Mouse (Mus musculus) midbrain, embryonic 15.5 days (tissue): ENCODE results near the gene Zfr2. TPM values are rescaled to one million over a fixed set of nuclear protein-coding genes. Genes with fewer than 3 reads are reported as not detected.
"Not testable (repeated sequence)": the region's sequence is repeated elsewhere in the genome, so short reads cannot be mapped to it uniquely, and the experiment has no call there.

Experiments used
- ATAC-seq: fragments of 200-750 bp; cut with Nextera tagmentation; replicated peaks from 2 replicates; pipeline ENCODE4 v1.8.0; 2017; ENCODE audit warnings: moderate TSS enrichment
- H3K27ac ChIP-seq: fragments of 300-500 bp; sonication (generic); 2 replicates; pipeline ENCODE4 v1.5.1; 2015; ENCODE audit warnings: mild to moderate bottlenecking, inconsistent platforms
- H3K27me3 ChIP-seq: fragments of 300-500 bp; sonication (generic); replicated peaks from 2 replicates; pipeline ENCODE4 v1.6.1; 2015; ENCODE audit warnings: inconsistent platforms
- H3K36me3 ChIP-seq: fragments of 300-500 bp; sonication (generic); replicated peaks from 2 replicates; pipeline ENCODE4 v1.6.1; 2015; ENCODE audit warnings: inconsistent platforms
- H3K4me1 ChIP-seq: fragments of 300-500 bp; sonication (generic); 2 replicates; pipeline ENCODE4 v1.6.1; 2015; ENCODE audit warnings: inconsistent platforms
- H3K4me2 ChIP-seq: fragments of 300-500 bp; sonication (generic); 2 replicates; pipeline ENCODE4 v1.6.1; 2015; ENCODE audit warnings: inconsistent platforms, mild to moderate bottlenecking, moderate library complexity
- H3K4me3 ChIP-seq: fragments of 300-500 bp; sonication (generic); 2 replicates; pipeline ENCODE4 v1.5.1; 2015; ENCODE audit warnings: mild to moderate bottlenecking, inconsistent platforms
- H3K9ac ChIP-seq: fragments of 300-500 bp; sonication (generic); 2 replicates; pipeline ENCODE4 v1.6.1; 2015; ENCODE audit warnings: mild to moderate bottlenecking, inconsistent platforms
- H3K9me3 ChIP-seq: fragments of 300-500 bp; sonication (generic); 2 replicates; pipeline ENCODE4 v1.6.1; 2016; ENCODE audit warnings: inconsistent platforms
- WGBS: fragments of 180-500 bp; shearing (Covaris S2); methylation state at CpG from one replicate; pipeline ENCODE4 v1.1.7; 2015; ENCODE audit warnings: mixed read lengths; 5-methylcytosine and 5-hydroxymethylcytosine counted together
- polyA plus RNA-seq: library from polyadenylated mRNA; unstranded; fragments of >200 nt; fragmentation: Nextera tagmentation; extraction: Ambion mirVana; gene quantifications from 2 replicates; pipeline ENCODE4 v1.2.1, GENCODE M21; 2015

The Zfr2 gene
- polyA plus RNA-seq, 1 experiment from 2014 or later, result 35.4 TPM

DNA sequence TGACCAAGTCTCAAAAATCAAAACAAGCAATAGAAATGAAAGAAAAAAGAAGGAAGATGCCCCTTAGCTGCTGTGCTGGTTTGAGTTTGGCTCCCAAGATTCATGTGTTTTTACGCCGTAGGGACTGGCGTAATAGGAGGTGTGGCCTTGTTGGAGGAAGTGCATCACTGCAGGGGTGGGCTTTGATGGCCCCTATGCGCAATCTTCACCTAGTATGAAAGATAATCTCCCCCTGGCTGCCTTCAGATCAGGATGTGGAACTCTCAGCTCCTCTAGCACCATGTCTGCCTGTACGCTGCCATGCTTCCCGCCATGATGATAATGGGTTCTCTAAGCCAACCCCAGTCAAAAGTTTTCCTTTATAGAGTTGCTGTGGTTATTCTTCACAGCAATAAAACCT lies 16.7 kb upstream of the Zfr2 start:
- no peaks in the 10 kb centered on the region for H3K4me1 ChIP-seq
- H3K27me3 ChIP-seq, result no peaks in the 10 kb centered on the region
- 95% methylated on average over 6 of the region's 6 CpGs for WGBS
- H3K9ac ChIP-seq, result no peak overlapping the region
- no peak overlapping the region for H3K4me3 ChIP-seq
- H3K36me3 ChIP-seq, result peaks cover 57% of the 10 kb centered on the region
- no peak overlapping the region for H3K27ac ChIP-seq
- H3K4me2 ChIP-seq, result no peak overlapping the region
- no peaks in the 10 kb centered on the region for H3K9me3 ChIP-seq
- no peak for ATAC-seq

DNA sequence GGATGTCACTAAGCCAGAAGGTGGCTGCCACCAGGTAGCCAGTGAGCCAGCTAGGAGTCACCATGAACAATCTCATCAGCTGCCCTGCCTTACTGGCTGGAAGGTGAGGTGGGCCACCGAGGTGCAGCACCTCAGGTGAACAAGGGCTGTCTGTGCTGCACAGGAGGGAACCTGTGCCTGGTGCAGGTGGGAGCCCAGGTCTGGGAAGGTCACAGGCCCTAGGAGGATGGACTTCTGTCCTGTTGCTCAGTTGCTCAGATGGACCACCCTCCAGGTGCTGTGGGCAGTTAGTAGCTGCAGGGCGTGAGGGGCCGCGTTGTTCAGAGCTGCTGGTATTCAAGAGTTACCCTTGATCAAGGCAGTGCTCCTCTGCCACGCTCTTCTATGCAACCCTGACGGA lies 16.1 kb upstream of the Zfr2 start:
- Histone ChIP-seq H3K4me1 (no peaks in the 10 kb centered on the region), H3K4me2 (no peak overlapping the region), H3K9ac (no peak overlapping the region), H3K27ac (no peak overlapping the region), H3K9me3 (no peaks in the 10 kb centered on the region), H3K27me3 (no peaks in the 10 kb centered on the region), H3K36me3 (peaks cover 57% of the 10 kb centered on the region), H3K4me3 (no peak overlapping the region)
- WGBS, result 92% methylated on average over 6 of the region's 6 CpGs
- no peak for ATAC-seq

DNA sequence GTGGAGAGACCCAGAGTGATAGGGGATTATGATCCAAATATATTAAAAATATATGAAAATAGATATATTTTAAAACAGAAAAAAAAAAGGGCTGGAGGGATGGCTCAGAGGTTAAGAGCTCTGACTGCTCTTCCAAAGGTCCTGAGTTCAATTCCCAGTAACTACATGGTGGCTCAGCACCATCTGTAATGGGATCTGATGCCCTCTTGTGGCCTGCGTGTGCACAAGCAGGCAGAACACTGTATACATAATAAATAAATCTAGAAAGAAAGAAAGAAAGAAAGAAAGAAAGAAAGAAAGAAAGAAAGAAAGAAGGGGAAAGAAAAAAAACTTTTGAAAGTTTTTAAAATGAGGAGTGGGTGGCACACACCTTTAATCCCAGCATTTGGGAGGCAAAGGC lies 15.7 kb upstream of the Zfr2 start:
- H3K36me3 ChIP-seq, result peaks cover 57% of the 10 kb centered on the region
- not testable (repeated sequence) for H3K27ac ChIP-seq, ATAC-seq, H3K4me2 ChIP-seq, H3K9me3 ChIP-seq, H3K4me1 ChIP-seq, H3K27me3 ChIP-seq, H3K9ac ChIP-seq, H3K4me3 ChIP-seq
- WGBS, result 22% methylated on average over 1 of the region's 1 CpGs

DNA sequence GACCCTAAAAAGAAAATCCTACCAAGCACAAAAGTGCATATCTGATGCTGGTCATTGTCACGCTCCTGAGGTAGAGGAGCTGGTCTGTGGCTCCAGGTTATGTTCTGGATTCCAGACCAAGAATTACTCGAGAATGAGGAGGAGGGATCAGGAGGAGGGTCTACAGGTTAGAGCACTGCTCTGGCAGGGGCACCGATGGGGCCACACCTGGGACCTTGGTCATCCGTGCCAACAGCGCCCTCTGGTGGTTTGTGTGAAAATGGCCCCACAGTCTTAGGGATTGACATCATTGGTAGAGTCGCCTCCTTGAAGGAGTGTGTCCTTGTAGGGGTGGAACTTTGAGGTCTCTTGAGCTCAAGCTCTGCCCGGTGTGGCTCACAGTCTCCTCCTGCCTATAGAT lies 15.0 kb upstream of the Zfr2 start:
- Histone ChIP-seq H3K4me2 (no peak overlapping the region), H3K27me3 (no peaks in the 10 kb centered on the region), H3K4me3 (no peak overlapping the region), H3K36me3 (peaks cover 51% of the 10 kb centered on the region), H3K9ac (no peak overlapping the region), H3K27ac (no peak overlapping the region), H3K4me1 (no peaks in the 10 kb centered on the region), H3K9me3 (no peaks in the 10 kb centered on the region)
- ATAC-seq, result no peak
- 41% methylated on average over 7 of the region's 7 CpGs for WGBS

DNA sequence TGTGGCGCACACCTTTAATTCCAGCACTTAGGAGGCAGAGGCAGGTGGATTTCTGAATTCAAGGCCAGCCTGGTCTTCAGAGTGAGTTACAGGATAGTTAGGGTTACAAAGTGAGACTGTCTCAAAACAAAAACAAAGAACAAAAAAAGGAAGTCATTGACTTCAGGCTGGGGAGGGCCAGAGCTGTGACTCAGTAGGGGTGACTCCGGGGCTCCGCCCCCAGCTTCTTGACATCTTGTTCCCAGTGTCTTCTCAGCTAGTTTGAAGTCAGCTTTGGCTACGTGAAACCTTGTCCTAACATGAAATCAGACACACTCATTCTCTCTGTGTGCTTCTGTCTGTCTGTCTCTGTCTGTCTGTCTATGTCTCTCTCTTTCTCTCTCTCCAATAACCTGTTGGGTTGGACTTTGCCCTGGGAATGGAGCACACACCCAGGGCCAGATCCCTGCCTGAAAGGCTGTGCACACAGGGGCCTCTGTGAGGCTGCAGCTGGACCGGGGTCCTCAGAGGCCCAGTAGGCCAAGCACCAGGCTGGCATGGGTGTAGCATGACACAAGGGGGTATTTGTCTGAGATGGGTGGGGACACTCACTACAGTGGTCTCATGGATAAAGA lies 11.4 kb upstream of the Zfr2 start:
- H3K9ac ChIP-seq, result no peak overlapping the region
- ATAC-seq, result no peak
- H3K27ac ChIP-seq, result no peak overlapping the region
- no peaks in the 10 kb centered on the region for H3K9me3 ChIP-seq
- H3K27me3 ChIP-seq, result no peaks in the 10 kb centered on the region
- H3K4me2 ChIP-seq, result no peak overlapping the region
- peaks cover 42% of the 10 kb centered on the region for H3K36me3 ChIP-seq
- no peak overlapping the region for H3K4me3 ChIP-seq
- 0 out of 2 replicates have a peak, but pooled peaks cover under 1% of the 10 kb centered on the region for H3K4me1 ChIP-seq
- 86% methylated on average over 5 of the region's 5 CpGs for WGBS

DNA sequence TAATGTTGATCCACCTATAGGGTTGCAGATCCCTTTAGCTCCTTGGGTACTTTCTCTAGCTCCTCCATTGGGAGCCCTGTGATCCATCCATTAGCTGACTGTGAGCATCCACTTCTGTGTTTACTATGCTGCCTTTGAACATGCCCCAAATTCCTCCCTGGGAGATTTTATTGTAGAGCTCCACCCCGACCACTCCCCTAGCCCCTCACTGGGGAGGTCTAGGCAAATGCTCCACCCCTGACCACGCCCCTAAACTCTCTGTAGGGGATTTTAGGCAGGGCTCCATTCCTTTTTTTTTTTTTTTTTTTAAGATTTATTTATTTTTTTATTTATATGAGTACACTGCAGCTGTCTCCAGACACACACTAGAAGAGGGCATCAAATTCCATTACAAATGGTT lies 9.2 kb upstream of the Zfr2 start:
- H3K27ac ChIP-seq, H3K4me2 ChIP-seq, H3K9me3 ChIP-seq, H3K4me3 ChIP-seq, H3K9ac ChIP-seq, H3K27me3 ChIP-seq, ATAC-seq: not testable (repeated sequence)
- WGBS, result 68% methylated on average over 2 of the region's 2 CpGs
- Histone ChIP-seq H3K4me1 (peaks cover 18% of the 10 kb centered on the region), H3K36me3 (peaks cover 30% of the 10 kb centered on the region)

DNA sequence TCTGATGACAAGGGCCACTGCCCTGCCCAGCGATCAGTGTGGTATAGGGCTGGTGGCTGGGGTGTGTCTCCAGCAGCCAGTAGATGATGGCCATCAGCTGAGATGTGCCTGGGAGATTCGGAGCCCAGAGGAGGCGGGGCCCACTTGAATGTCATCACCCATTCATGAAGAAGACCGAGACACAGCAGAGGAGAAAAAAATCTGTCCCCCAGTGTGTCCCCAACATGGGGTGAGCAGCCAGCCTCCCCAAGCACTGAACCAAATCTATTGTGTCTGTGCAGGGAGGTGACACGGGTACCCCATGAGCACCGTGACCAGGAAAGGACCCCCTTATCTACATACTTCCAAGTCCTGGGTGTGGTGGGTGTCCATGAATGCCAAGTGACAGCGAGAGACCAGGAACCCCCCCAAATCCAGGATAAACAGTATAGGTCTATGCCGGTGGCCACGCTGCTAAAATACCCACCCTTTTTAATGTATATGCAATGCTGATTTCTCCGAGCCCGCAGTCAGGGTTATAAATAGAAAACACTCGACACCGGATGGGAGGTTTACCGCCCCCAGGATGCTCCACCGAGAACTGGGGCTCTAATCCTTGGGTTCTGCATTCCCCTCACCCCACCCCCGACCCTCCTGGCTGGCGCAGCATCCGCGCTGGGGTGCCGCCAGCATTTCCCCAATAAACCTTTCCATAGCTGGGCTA lies 3.1 kb upstream of the Zfr2 start:
- Histone ChIP-seq H3K27ac (peak overlapping the region; percentile 96), H3K4me2 (peak overlapping the region; percentile 75), H3K36me3 (no peaks in the 10 kb centered on the region; the same call in 1 of the 2 replicates), H3K27me3 (no peaks in the 10 kb centered on the region), H3K9me3 (no peaks in the 10 kb centered on the region), H3K4me1 (peaks cover 57% of the 10 kb centered on the region), H3K4me3 (peak overlapping the region; percentile 93), H3K9ac (peak overlapping the region; percentile 100)
- 6% methylated on average over 20 of the region's 20 CpGs for WGBS
- ATAC-seq, result peak; percentile 24

DNA sequence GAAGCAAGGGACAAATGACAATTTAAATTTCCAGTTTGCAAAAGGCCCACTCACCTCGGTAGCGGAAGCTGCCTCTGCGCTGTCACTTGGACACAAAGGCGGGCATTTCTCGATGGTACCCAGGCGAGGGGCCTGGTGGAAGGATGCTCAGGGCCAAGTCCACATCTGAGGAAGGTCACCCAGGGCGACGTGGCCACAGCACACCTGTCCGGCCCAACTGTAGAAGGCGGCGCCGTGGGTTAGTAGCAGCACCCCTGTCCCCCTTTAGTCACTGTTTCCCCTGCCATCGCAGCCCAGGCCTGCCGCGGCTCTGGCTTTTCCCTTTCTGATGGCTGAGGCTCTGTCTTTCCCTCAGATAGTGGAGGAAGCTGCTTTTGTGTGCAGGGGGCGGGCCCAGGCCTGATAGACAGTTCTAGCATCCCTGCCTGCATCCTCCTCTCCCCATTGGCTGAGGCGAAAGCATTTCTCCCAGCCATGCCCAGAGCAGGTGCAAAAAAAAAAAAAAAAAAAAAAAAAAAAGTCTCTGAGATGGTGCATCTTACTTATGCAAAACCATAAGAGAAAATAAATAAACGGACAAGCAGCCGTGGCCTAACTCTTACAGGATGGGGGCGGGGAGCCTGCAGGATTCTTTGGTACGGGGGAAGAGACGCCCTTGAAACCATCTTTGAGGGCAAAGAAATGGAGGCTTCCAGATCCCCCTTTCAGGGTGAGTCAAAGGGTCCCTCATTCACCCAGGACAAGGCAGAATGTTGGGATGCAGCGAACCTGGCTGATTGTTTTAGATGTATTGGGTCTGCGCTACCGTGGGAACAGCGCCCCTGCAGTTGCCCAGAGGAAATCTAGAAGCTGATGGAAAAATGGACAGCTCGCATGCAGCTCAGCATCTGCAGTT lies 2.3 kb upstream of the Zfr2 start, which contains the start of gene Atcay:
Atcay (minus strand) TSS at position 396 of the 895 bp plus-strand sequence.
- Histone ChIP-seq H3K4me3 (peak within 1 kb of the TSS; percentile 93), H3K27me3 (no peaks in the 10 kb centered on the region), H3K27ac (peak within 1 kb of the TSS; percentile 96), H3K9me3 (no peaks in the 10 kb centered on the region), H3K9ac (peak within 1 kb of the TSS; percentile 100), H3K4me2 (peak within 1 kb of the TSS; percentile 75), H3K4me1 (peaks cover 57% of the 10 kb centered on the region), H3K36me3 (no peaks in the 10 kb centered on the region)
- peak; percentile 90 for ATAC-seq
- WGBS, result 3% methylated on average over 27 of the region's 27 CpGs

DNA sequence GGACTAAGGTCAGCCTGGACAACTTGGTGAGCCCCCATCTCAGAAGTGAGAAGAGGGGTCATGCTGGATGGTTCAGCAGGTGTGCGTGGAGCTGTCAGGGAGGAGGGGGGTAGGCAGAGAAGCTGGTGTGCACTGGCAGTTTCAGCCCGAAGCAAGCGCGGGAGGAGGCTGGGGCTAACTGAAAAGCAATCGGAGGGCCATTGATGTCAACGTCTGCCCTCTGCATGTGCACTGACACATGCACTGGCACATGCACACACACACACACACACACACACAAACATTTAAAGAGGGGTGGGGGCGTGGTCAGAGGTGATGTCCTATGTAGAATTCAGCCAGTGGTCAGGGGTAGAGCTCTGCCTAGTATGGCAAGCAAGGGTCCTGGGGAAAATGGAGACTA lies 1.5 kb upstream of the Zfr2 start:
- Histone ChIP-seq H3K4me2 (peak overlapping the region; percentile 75), H3K9me3 (no peaks in the 10 kb centered on the region), H3K4me1 (peaks cover 57% of the 10 kb centered on the region), H3K27me3 (no peaks in the 10 kb centered on the region), H3K27ac (peak overlapping the region; percentile 96), H3K36me3 (no peaks in the 10 kb centered on the region), H3K4me3 (peak overlapping the region; percentile 93), H3K9ac (peak overlapping the region; percentile 34; the same call in 1 of the 2 replicates)
- ATAC-seq, result peak; percentile 3; the same call in 1 of the 2 replicates
- WGBS, result 50% methylated on average over 7 of the region's 7 CpGs

DNA sequence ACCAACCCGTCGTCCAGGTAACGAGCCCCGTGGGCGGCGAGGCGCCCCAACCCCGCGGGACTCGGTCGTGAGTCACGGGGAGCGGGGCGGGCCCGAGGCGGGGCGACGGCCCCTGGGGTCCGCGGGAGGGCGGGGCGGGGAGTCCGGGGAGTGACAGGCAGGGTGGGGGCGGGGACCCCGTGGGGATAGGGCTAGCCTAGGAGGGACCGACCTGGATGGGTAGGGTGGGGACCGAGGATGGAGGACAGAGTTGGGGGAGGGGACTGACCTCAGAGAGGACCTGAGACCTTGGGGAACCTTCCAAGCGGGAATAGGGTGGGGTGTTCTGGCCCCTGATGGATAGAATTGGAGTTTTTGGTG lies 251 bp downstream of the Zfr2 start:
- peak overlapping the region; percentile 63 for H3K27ac ChIP-seq
- H3K9me3 ChIP-seq, result no peaks in the 10 kb centered on the region
- H3K4me1 ChIP-seq, result peaks cover 45% of the 10 kb centered on the region
- WGBS, result 0% methylated on average over 24 of the region's 28 CpGs
- peaks cover 3% of the 10 kb centered on the region; the same call in 1 of the 2 replicates for H3K27me3 ChIP-seq
- peak; percentile 43 for ATAC-seq
- H3K36me3 ChIP-seq, result no peaks in the 10 kb centered on the region
- peak overlapping the region; percentile 69 for H3K9ac ChIP-seq
- peak overlapping the region; percentile 63 for H3K4me3 ChIP-seq
- peak overlapping the region; percentile 62 for H3K4me2 ChIP-seq

DNA sequence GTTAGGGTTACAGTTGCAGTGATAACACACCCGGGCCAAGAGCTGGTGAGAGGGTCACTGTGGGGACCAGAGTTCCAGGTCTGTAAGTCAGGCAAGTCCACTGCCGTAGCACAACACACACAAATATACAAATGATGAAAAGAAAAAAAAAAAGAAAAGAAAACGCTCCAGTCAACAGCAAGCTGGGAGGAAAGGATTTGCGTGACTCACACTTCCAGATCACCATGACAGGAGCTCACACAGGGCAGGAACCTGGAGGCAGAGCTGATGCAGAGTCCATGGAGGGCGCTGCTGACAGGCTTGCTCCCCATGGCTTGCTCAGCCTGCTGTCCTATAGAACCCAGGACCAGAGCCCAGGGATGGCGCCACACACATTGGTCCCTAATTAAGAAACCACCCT lies 1.3 kb downstream of the Zfr2 start:
- H3K4me2 ChIP-seq, result peak overlapping the region; percentile 62; the same call in 1 of the 2 replicates
- no peaks in the 10 kb centered on the region for H3K9me3 ChIP-seq
- 78% methylated on average over 6 of the region's 6 CpGs for WGBS
- peaks cover 8% of the 10 kb centered on the region for H3K27me3 ChIP-seq
- no peaks in the 10 kb centered on the region for H3K36me3 ChIP-seq
- ATAC-seq, result no peak
- peaks cover 35% of the 10 kb centered on the region for H3K4me1 ChIP-seq
- peak overlapping the region; percentile 63; the same call in 1 of the 2 replicates for H3K4me3 ChIP-seq
- H3K9ac ChIP-seq, result 0 out of 2 replicates have a peak overlapping the region, but pooled peaks have one; percentile 69
- H3K27ac ChIP-seq, result no peak overlapping the region
